Mouse (Mus musculus): Measurements from ENCODE around the gene Hivep1. TPM values are rescaled to one million over a fixed set of nuclear protein-coding genes. Genes with fewer than 3 reads are reported as not detected.

The Hivep1 gene
- polyA plus RNA-seq, 1 experiment from 2014 or later: 15.9 TPM

DNA sequence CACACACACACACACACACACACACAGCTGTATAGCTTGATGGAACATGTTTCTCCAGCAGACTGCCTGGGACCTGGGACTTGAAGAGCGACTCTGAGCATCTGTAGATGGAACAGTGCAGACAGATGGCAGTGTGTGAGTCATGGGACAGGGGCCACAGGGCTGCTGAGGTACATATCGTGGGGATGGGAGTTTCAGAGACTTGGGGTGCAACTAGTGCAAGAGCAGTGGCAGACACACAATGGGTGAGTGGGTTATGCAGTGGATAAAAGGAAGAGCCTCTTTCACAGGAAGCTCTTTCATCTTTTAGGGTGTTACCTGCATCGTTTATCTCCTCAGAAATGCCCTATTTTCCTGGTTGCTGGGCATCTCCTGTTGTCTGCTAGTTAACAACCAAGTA, 25.8 kb downstream of the Hivep1 start:
- Histone ChIP-seq H3K27me3 (no peaks in the 10 kb centered on the region), H3K4me2 (replicated peaks) (no peak overlapping the region), H3K4me1 (no peaks in the 10 kb centered on the region), H3K9me3 (no peaks in the 10 kb centered on the region), H3K9ac (no peak overlapping the region), H3K36me3 (peaks cover 13% of the 10 kb centered on the region), H3K27ac (no peak overlapping the region), H3K4me3 (no peak overlapping the region)
- WGBS: 90% methylated on average over 3 of the region's 3 CpGs
- ATAC-seq (ENCODE audit: insufficient number of reproducible peaks, insufficient read depth, low FRiP score, low TSS enrichment): no peak

DNA sequence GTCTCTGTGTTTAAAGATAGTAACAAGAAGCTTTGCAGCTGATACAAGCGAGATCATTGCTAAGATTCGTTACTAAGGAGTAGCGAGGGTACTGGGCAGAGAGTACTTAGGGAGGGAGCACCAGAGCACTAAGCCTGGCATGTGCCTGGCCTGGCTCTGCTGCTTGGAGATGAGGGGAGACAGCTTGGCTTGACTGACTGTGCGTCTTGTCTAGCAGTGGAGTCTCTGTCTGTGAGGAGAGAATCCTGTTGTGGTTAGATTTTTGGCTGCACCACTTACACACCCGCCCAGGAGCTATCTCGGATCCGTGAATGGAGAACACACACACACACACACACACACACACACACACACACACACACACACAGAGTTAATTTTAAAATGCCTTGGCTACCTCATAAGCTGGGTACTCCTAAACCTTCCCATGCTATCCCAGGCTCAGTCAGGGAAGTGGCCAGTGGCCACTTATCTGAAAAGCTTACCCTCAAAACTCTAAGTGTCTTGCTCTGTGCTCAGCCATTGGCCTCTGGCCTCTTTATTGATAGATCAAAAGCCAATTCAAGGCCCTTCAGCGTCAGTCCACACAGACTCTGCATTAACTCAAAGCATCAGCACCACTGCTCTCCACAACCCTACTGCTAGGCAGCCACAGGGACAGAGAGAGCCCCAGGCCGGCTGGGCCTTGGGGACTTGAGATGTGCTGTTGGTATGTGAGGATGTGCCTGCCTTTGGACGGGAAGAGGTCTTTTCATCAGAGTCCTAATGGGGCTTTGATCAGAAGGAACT, 28.5 kb downstream of the Hivep1 start:
- no peak overlapping the region for H3K4me2 ChIP-seq (replicated peaks)
- H3K9ac ChIP-seq: no peak overlapping the region
- H3K36me3 ChIP-seq: peaks cover 13% of the 10 kb centered on the region
- no peak for ATAC-seq (ENCODE audit: insufficient number of reproducible peaks, insufficient read depth, low FRiP score, low TSS enrichment)
- H3K27ac ChIP-seq: no peak overlapping the region
- no peaks in the 10 kb centered on the region for H3K4me1 ChIP-seq
- WGBS: 62% methylated on average over 10 of the region's 10 CpGs
- no peak overlapping the region for H3K4me3 ChIP-seq
- H3K9me3 ChIP-seq: no peaks in the 10 kb centered on the region
- no peaks in the 10 kb centered on the region for H3K27me3 ChIP-seq

DNA sequence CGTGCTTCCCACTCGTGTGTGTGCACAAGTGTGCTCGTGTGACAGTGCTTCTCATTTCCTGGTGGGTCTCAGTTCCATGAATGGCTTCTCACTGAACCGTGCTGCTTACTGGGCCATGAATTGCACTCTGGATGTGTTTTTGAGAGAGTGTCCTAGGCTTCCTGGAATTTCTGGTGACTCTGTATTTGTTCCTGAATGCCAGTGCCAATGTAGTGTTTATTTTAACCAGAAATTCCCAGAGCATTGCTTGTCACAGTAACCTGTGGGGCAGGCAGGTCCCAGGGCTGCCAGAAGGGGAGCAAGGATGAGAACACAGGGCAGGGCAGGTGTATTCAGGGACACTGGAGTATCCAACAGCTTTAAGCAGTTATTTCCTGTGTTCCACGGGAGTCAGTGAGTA, 36.5 kb downstream of the Hivep1 start:
- ATAC-seq (ENCODE audit: insufficient number of reproducible peaks, insufficient read depth, low FRiP score, low TSS enrichment): no peak

DNA sequence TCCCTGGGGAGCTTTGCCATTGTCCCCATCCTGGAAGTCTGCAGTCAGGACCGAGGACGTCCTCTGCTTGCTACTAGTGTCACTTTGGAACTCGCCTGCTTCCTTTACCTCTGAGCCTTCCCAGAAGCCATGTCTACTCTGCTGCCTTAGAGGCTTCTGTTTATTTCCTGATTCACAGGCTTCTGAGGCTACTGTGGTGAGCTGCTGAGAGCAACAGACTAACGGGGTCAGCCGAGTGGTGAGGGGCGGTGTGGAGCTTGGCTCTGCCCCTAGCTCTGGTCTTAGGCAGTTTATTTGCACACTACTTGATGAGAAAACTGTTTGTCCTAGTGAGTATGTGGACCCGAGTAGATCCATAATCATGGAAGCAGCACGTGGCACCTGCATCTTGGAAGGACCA, 37.2 kb downstream of the Hivep1 start:
- WGBS: 77% methylated on average over 8 of the region's 8 CpGs
- Histone ChIP-seq H3K4me3 (no peak overlapping the region), H3K27ac (no peak overlapping the region), H3K4me2 (replicated peaks) (no peak overlapping the region), H3K9me3 (no peaks in the 10 kb centered on the region), H3K36me3 (peaks cover 4% of the 10 kb centered on the region; the same call in 1 of the 2 replicates), H3K9ac (no peak overlapping the region), H3K27me3 (no peaks in the 10 kb centered on the region), H3K4me1 (peaks cover 15% of the 10 kb centered on the region)
- no peak for ATAC-seq (ENCODE audit: insufficient number of reproducible peaks, insufficient read depth, low FRiP score, low TSS enrichment)

More for the DNA sequence above, 36.5 kb downstream of the Hivep1 start:
- Histone ChIP-seq H3K4me2 (replicated peaks) (no peak overlapping the region), H3K4me1 (peaks cover 10% of the 10 kb centered on the region), H3K27me3 (no peaks in the 10 kb centered on the region), H3K4me3 (no peak overlapping the region), H3K27ac (no peak overlapping the region), H3K36me3 (peaks cover 4% of the 10 kb centered on the region; the same call in 1 of the 2 replicates), H3K9me3 (no peaks in the 10 kb centered on the region), H3K9ac (no peak overlapping the region)
- 75% methylated on average over 5 of the region's 5 CpGs for WGBS

DNA sequence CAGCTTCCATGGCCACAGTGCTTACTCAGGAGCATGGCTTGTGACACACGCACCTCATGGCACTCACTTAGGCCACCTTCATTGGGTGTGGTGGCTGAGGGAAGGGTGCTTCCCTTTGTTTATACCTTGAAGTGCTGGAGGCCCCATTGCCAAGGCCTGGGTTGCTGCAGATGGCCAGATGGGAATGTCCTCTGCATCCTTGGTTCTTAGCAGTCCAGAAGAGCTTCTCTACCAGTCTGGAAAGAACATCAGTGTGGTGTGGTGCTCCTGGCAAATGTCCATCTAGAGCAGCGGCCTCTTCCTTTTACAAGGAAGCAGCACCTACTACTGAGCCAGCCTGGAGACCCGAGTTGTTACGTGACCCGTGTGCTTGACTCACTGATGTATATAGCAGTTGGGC, 38.9 kb downstream of the Hivep1 start:
- WGBS: 92% methylated on average over 5 of the region's 5 CpGs
- H3K4me3 ChIP-seq: no peak overlapping the region
- no peak overlapping the region for H3K4me2 ChIP-seq (replicated peaks)
- H3K4me1 ChIP-seq: peaks cover 17% of the 10 kb centered on the region
- H3K27ac ChIP-seq: no peak overlapping the region
- no peaks in the 10 kb centered on the region for H3K27me3 ChIP-seq
- no peak overlapping the region for H3K9ac ChIP-seq
- no peaks in the 10 kb centered on the region for H3K9me3 ChIP-seq
- ATAC-seq (ENCODE audit: insufficient number of reproducible peaks, insufficient read depth, low FRiP score, low TSS enrichment): no peak
- peaks cover 4% of the 10 kb centered on the region; the same call in 1 of the 2 replicates for H3K36me3 ChIP-seq

DNA sequence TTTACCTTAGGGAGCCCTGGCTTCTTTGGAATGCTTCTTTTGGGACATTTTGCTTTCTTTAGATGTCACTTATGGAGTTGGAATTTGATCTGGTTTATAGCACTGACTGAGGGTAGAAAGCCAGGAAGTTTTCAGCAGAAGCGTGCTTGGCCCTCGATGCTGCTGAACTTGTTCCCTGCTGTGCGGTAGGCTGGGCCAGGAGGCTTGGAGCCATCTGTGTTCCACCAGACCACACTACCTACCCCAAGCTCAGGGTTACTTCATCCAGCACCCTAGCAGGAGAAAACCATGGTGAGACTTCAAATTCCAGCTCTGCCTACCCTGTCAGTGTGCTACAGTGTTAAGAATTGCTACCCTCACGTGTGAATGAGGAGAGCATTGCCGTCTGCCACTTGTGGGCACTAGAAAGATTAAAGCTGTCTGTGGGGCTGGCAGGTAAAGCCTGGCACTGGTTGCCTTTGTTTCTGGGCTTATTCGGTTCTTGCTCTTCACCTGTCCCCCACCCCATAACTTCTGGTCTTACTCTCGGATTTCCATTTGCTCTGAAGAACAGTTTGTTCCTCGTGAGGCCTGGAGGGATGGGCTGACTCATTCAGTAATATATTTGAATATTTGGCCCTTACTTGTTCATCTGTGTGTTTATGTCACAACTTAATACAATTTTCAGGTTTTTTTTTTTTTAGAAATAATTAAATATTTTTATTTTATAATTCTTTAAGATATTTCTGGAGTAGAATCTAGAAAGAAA, 40.7 kb downstream of the Hivep1 start:
- Histone ChIP-seq H3K9ac (no peak overlapping the region), H3K36me3 (peaks cover 4% of the 10 kb centered on the region; the same call in 1 of the 2 replicates), H3K4me3 (no peak overlapping the region), H3K4me1 (peaks cover 23% of the 10 kb centered on the region), H3K4me2 (replicated peaks) (no peak overlapping the region), H3K27me3 (no peaks in the 10 kb centered on the region), H3K9me3 (no peaks in the 10 kb centered on the region), H3K27ac (no peak overlapping the region; the same call in 1 of the 2 replicates)
- no peak for ATAC-seq (ENCODE audit: insufficient number of reproducible peaks, insufficient read depth, low FRiP score, low TSS enrichment)
- WGBS: 54% methylated on average over 8 of the region's 8 CpGs

DNA sequence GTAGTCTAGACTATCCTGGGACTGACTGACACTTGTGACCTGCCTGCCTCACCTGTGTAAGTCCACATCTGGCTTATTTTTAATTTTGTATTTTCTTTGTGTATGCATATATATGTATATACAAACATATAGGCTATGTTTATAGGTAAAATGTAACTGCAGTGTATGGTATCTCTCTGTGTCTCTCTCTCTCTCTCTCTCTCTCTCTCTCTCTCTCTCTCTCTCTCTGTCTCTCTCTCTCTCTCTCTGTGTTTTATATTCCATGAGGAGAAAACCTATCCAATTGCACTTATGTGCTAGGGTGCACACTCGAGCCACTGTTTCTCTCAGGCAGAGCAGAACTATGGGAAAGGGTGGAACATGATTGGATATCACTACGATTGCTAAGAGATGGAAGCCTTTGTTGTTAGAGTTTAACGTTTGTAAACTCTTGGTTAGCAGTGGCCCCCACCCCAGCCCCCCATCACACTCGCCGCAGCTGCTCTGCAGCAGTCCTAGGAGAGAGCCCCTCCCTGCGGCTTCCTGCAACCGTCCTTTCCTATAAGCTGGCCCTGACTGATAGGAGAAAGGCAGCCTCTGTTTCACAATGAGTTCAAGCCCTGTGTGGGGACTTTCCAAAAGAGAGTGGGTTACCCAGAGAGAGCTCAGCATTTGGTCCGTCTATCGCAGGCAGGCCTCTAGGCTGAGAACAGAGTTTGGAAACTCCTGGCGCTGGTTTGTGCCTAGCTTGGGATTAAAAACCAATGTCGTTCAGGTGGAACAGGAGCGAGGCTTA, 41.6 kb downstream of the Hivep1 start:
- Histone ChIP-seq H3K27ac (no peak overlapping the region), H3K9me3 (peaks cover 4% of the 10 kb centered on the region; the same call in 1 of the 2 replicates), H3K4me2 (replicated peaks) (no peak overlapping the region), H3K27me3 (no peaks in the 10 kb centered on the region), H3K4me1 (peaks cover 23% of the 10 kb centered on the region), H3K36me3 (peaks cover 4% of the 10 kb centered on the region; the same call in 1 of the 2 replicates), H3K9ac (no peak overlapping the region), H3K4me3 (no peak overlapping the region)
- 57% methylated on average over 12 of the region's 12 CpGs for WGBS
- no peak for ATAC-seq (ENCODE audit: insufficient number of reproducible peaks, insufficient read depth, low FRiP score, low TSS enrichment)

DNA sequence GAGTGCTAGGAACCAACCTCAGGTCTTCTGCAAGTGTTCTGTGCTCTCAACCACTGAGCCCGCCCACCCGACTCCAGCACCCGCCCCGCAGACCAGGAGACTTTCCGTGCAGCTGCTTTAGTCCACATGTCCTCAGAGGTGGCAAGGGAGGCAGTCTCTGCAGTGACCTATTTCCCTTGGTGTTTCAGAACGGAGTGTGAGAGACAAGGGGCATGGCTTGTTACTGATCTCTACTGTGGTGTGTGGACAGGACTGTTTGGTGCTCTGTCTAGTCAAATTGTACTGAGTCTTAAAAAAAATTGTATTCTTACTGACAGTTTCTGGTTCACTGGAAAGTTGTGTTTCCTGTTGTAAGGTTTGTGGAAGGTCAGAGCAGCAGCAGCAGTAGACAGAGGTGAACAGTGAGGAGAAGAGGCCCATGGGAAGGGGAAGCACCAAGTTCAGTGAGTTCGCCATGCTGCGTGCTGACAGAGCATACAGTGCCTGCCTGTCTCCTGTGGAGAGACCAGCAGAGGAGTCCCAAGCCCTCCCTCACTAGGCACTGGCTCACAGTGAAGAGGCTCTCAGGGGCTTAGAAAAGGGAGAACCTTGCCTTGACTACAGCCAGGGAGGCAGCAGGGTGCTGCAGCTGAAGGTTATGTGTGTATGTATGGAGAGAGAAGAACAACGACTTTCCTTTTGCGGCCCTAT, 44.1 kb downstream of the Hivep1 start:
- H3K9ac ChIP-seq: no peak overlapping the region
- peaks cover 4% of the 10 kb centered on the region; the same call in 1 of the 2 replicates for H3K9me3 ChIP-seq
- no peak for ATAC-seq (ENCODE audit: insufficient number of reproducible peaks, insufficient read depth, low FRiP score, low TSS enrichment)
- no peaks in the 10 kb centered on the region for H3K27me3 ChIP-seq
- no peak overlapping the region for H3K27ac ChIP-seq
- WGBS: 72% methylated on average over 10 of the region's 10 CpGs
- H3K4me2 ChIP-seq (replicated peaks): no peak overlapping the region
- H3K4me1 ChIP-seq: peaks cover 26% of the 10 kb centered on the region
- no peaks in the 10 kb centered on the region for H3K36me3 ChIP-seq
- no peak overlapping the region for H3K4me3 ChIP-seq

DNA sequence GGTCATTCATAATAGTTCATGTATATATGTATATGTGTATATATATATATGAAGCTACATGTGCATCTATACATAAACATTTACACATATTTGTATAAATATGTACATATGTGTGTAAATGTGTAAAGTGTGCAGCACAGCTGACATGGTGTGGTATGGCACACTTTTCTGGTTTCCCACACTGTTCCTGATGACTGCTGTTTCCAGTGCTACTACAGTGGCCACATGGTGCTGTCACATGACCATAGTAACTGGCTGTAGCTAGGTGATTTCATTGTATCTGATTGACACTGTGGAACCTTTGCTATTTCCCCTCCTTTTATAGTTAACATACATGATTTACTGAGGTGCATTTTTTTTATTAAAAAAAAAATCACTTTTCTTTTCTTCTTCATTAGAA, 45.3 kb downstream of the Hivep1 start:
- no peak for ATAC-seq (ENCODE audit: insufficient number of reproducible peaks, insufficient read depth, low FRiP score, low TSS enrichment)
- no peaks in the 10 kb centered on the region for H3K27me3 ChIP-seq
- H3K4me1 ChIP-seq: peaks cover 30% of the 10 kb centered on the region
- H3K36me3 ChIP-seq: no peaks in the 10 kb centered on the region
- H3K4me3 ChIP-seq: no peak overlapping the region
- H3K27ac ChIP-seq: no peak overlapping the region
- no peak overlapping the region for H3K9ac ChIP-seq
- no peak overlapping the region for H3K4me2 ChIP-seq (replicated peaks)
- peaks cover 4% of the 10 kb centered on the region; the same call in 1 of the 2 replicates for H3K9me3 ChIP-seq

DNA sequence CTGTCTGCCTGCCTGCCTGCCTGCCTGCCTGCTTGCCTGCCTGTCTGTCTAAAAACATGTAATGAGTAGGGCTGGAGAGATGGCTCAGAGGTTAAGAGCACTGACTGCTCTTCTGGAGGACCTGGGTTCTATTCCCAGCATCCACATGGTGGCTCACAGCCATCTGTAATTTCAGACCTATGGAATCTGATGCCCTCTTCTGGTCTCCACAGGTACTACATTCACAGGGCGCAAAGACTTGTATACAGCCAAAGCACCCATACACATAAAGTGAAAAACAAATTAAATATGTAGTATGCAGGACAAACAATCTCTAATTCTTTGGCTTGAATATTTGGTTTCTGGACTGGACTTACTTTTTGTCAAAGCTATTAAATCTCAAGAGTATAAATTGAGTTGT, 46.7 kb downstream of the Hivep1 start:
- no peak for ATAC-seq (ENCODE audit: insufficient number of reproducible peaks, insufficient read depth, low FRiP score, low TSS enrichment)
- no peak overlapping the region for H3K4me2 ChIP-seq (replicated peaks)
- H3K36me3 ChIP-seq: no peaks in the 10 kb centered on the region
- whole genome bisulfite sequencing: 92% methylated on average over 1 of the region's 1 CpGs
- H3K9me3 ChIP-seq: peaks cover 4% of the 10 kb centered on the region; the same call in 1 of the 2 replicates
- H3K4me3 ChIP-seq: no peak overlapping the region
- H3K27me3 ChIP-seq: no peaks in the 10 kb centered on the region
- H3K27ac ChIP-seq: no peak overlapping the region
- peaks cover 32% of the 10 kb centered on the region for H3K4me1 ChIP-seq
- no peak overlapping the region for H3K9ac ChIP-seq

DNA sequence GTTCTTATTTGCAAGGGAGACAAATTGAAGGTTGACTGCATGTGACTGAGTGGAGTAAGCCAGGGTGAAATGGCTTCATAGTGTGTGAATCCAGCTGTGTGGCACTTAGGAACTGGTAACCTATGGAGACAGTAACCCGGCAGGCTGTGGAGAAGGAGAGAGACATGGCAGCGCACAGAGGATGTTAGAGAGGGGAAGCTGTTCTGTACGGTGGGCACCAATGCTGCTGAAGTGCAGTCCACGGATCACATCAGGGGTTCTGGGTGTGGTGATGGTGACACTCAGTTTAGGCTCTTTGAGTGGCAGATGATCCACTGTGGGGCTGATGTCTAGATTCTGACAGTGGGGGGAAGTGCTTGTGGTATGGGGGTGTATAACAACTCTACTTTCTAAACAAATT, 47.7 kb downstream of the Hivep1 start:
- Histone ChIP-seq H3K4me3 (no peak overlapping the region), H3K9ac (no peak overlapping the region), H3K4me2 (replicated peaks) (no peak overlapping the region), H3K4me1 (peaks cover 33% of the 10 kb centered on the region), H3K9me3 (peaks cover 4% of the 10 kb centered on the region; the same call in 1 of the 2 replicates), H3K27ac (no peak overlapping the region), H3K36me3 (no peaks in the 10 kb centered on the region), H3K27me3 (no peaks in the 10 kb centered on the region)
- no peak for ATAC-seq (ENCODE audit: insufficient number of reproducible peaks, insufficient read depth, low FRiP score, low TSS enrichment)
- 86% methylated on average over 4 of the region's 4 CpGs for WGBS

All from embryonic facial prominence, embryonic 12.5 days (tissue).